Mouse (Mus musculus) mouse embryonic stem cell (cell line): Measurements from ENCODE around the gene Havcr1.
"Not testable (repeated sequence)": the region's sequence is repeated elsewhere in the genome, so short reads cannot be mapped to it uniquely, and the experiment has no call there.

Experiments
- in situ Hi-C, 2 experiments: fragments of 300-500 bp; cut with MboI; formaldehyde crosslinking; loops; 1 replicate in 1 of 2; 3 replicates in 1 of 2; pipeline ENCODE4 v1.14.3; 2019 to 2020; ENCODE audit warnings: low sequenced_read_pairs in 2 of 2, low pct_unique_long_range_greater_than_20kb in 1 of 2, mixed read lengths in 1 of 2; ENCODE audit not compliant: unreplicated experiment in 1 of 2

Gene Havcr1

GRCm38 (mm10) chr11:46735076-46735475 is at the start of gene Havcr1:
Gene Havcr1 (plus strand): TSS chr11:46735080.
- in situ Hi-C loops: loop anchor here in 1 of 2 experiments (10.0 kb wide), 1 partner anchor 210 kb away; the partner anchor contains the start of gene Gm12169

DNA sequence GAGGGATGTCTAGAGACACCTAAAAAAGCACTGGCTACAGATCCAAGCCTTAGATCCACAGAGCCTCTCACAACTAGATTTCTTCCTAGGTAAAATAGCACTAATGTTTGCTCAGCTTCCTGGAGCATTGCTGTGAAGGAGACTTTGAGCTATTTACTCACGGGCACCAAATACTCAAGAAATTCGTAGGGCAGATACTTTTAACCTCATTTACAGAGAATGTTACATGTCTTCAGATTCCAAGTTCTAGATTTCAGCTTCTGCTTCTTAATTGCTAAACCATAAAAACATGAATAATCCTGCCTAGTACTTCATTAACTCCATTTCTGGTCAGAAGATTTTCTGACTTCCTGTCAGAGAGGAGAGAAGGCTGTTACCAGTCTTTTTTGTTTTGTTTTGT is 44.7 kb upstream of the Havcr1 start:
- in situ Hi-C loops: loop anchor here in 1 of 2 experiments (10.0 kb wide), 1 partner anchor 55 kb away; no protein-coding TSS in a partner anchor

DNA sequence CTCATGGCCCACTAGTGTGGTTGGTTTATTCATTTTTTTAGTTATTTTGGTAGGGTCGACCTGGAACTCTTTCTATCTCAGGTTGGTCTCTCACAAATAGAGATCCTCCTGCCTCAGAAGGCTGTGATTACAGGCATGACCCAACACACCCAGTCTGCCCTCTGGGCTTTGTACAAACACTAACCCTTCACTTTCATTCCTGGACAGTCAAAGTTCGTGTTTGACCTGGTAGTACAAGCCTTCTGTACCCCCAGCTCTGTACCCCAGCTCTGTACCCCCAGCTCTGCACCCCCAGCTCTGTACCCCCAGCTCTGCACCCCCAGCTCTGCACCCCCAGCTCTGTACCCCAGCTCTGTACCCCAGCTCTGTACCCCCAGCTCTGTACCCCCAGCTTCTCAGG is 39.0 kb upstream of the Havcr1 start:
- in situ Hi-C loops: loop anchor here in 1 of 2 experiments (10.0 kb wide), 1 partner anchor 49 kb away; no protein-coding TSS in a partner anchor

GRCm38 (mm10) chr11:46697433-46698277 is 37.2 kb upstream of the Havcr1 start:
- in situ Hi-C loops: loop anchor here in 1 of 2 experiments (10.0 kb wide), 1 partner anchor 47 kb away; no protein-coding TSS in a partner anchor

GRCm38 (mm10) chr11:46698278-46698655 is 36.6 kb upstream of the Havcr1 start:
- in situ Hi-C loops: loop anchor here in 1 of 2 experiments (10.0 kb wide), 1 partner anchor 47 kb away; no protein-coding TSS in a partner anchor

DNA sequence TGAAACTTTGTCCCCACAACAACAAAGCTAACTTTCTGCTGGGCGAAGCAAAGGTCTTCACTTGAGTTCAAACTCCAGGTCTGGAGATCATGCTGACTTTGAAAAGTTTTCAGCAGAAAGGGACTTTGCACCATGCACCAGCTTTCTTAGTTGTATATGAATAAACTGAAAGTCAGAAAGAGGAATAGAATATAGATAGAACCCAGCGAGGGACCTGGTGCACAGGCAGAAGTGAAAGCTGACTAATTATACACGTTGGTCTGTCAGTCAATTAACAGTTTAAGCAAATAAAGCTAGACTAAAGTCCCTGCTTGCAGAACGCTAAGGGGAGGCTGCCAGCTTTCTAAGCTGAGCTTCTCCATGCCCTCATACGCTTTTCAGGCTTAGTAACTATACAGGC is 36.0 kb upstream of the Havcr1 start:
- in situ Hi-C loops: loop anchor here in 1 of 2 experiments (10.0 kb wide), 1 partner anchor 46 kb away; no protein-coding TSS in a partner anchor

GRCm38 (mm10) chr11:46706664-46707356 is 28.1 kb upstream of the Havcr1 start, which contains the start of gene Timd2:
Gene Timd2 (minus strand): TSS chr11:46707061.
- in situ Hi-C loops: no loop called here

- in situ Hi-C loops: loop anchor here in 1 of 2 experiments (10.0 kb wide), 1 partner anchor 207 kb away; the partner anchor contains the start of gene Gm12169
Measured at GRCm38 (mm10) chr11:46731541-46732070, 3.3 kb upstream of the Havcr1 start.

DNA sequence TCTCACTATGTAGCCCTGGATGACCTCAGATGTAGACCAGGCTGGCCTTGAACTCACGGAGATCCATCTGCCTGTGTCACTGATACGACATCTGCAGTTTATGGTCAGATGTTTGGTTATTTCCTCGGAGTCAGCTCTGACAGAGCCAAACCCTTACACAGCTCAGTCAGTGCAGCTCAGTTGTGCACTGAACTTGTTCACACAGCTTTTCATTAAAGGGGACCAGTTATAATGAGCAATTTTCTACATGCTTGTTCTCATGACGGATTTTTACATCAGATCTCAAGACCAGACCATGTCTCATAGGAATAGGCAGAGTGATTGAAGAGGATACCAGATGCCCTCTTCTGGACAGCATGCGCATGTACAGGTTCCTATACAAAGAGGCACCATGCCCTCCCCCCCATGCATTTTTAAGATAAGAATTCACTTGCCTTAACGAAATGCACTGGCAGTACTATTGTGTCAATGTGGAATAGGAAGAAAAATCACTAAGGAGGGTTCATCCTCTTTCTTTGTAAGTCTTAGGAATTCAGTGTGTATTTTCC is 1.6 kb upstream of the Havcr1 start:
- in situ Hi-C loops: loop anchor here in 1 of 2 experiments (10.0 kb wide), 1 partner anchor 209 kb away; the partner anchor contains the start of gene Gm12169

DNA sequence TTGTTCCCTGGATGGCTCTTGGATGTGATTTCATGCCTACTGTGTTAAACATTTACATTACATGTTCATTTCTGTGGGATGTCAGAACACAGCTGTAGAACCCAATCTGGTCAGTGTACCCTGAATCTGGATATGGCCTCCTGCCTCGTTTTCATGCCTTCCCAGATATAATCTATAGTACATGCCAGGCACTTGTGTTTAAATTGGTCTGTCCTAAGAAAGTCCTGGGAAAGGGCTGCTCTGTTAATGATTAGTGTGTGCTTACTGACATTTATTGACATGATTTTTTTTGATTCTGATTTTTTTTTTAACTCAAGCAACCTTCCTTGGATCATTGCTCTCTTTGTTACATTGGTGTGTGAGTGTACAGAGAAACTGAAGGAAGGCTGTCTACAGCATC is 263 bp upstream of the Havcr1 start:
- in situ Hi-C loops: loop anchor here in 1 of 2 experiments (10.0 kb wide), 1 partner anchor 210 kb away; the partner anchor contains the start of gene Gm12169

DNA sequence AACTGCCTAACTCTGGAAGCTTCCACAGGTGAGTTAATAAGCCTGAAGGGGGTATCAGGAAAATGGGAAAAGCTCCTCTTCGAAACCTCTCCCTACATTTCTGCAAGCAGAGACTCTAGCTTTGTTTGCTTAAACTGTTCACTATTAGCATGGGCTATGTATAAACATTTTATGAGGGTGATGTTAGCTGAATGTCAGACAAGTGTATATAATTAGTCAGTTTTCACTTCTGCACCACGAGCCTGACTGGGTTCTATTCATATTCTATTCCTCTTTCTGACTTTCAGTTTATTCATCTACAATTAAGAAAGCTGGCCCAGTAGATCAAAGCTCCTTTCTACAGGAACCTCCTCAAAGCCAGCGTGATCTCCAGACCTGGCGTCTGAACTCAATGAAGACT is 4.6 kb downstream of the Havcr1 start:
- in situ Hi-C loops: loop anchor here in 1 of 2 experiments (10.0 kb wide), 1 partner anchor 215 kb away; the partner anchor contains the start of gene Gm12169

DNA sequence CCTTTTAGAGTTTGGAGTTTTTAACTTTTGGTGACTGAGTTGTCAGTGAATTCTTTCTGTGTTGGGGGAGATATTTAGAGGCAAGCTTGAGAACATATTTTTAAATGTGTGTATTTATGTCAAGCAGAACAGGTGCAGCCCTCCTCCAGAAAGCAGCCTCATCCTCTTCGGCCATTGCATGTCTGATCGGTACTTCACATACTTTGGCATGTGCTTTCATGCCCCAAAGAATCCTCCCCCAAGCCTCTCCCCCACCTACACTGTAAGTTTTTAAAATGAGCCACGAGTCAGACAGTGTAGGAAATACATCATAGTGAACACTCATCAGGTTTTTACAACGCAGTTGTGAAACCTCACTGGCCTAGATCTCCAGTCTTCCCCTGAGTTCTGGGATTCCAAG is 6.0 kb downstream of the Havcr1 start:
- in situ Hi-C loops: loop anchor here in 1 of 2 experiments (10.0 kb wide), 1 partner anchor 46 kb away; no protein-coding TSS in a partner anchor

DNA sequence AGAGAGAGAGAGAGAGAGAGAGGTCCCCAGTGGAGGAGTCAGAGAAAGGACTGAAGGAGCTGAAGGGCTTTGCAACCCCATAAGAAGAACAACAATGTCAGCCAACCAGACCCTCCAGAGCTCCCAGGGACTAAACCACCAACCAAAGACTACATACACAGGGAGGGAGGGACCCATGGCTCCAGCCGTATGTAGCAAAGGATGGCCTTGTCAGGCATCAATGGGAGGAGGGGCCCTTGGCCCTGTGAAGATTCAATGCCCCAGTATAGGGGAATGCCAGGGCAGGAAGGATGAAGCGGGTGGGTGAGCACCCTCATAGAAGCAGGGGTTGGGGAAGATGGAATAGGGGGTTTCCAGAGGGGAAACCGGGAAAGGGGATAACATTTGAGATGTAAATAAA is 6.8 kb downstream of the Havcr1 start:
- in situ Hi-C loops: loop anchor here in 1 of 2 experiments (10.0 kb wide), 1 partner anchor 47 kb away; no protein-coding TSS in a partner anchor

- in situ Hi-C loops: loop anchor here in 1 of 2 experiments (10.0 kb wide), 1 partner anchor 53 kb away; no protein-coding TSS in a partner anchor
Measured at GRCm38 (mm10) chr11:46747996-46748395, 13.1 kb downstream of the Havcr1 start.

DNA sequence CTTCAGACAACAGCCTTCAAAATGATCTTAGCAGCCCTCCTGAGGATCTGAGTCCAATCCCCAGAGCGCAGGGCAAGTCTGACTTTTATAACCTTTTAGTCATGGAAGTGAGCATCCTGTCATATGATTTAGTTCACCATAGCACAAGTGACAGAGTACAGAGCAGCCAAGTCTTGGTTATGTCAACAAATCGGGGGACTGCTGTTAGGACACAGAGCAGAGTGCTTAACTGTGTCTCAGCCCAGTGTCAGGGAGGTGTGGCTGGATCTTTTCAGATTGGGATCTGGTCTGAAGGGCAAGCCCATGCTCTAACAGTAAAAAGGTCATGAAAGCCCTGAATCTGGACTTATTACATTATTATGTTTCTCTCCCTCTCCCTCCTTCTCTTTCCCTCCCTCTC is 18.8 kb downstream of the Havcr1 start:
- in situ Hi-C loops: no loop called here

DNA sequence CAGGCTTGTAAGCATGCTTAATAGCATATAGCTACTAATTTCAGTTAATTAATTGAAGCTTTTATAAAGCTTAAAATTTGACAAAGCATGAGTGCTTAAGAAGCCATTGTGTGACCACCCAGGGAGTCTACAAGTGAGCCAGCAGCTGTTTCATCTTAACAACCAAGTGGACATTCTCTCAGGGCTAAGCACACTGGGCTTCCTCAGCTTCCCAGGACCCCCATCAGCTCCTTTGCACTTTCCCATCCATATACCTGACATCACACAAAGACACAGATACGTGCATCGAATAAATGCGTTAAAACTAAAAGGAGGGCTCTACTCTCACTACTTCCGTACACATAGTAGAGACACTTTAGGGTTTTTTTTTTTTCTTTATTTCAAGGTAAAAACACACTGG is 19.8 kb downstream of the Havcr1 start:
- in situ Hi-C loops: no loop called here

GRCm38 (mm10) chr11:46755714-46756113 is 20.8 kb downstream of the Havcr1 start:
- in situ Hi-C loops: not testable (repeated sequence)

DNA sequence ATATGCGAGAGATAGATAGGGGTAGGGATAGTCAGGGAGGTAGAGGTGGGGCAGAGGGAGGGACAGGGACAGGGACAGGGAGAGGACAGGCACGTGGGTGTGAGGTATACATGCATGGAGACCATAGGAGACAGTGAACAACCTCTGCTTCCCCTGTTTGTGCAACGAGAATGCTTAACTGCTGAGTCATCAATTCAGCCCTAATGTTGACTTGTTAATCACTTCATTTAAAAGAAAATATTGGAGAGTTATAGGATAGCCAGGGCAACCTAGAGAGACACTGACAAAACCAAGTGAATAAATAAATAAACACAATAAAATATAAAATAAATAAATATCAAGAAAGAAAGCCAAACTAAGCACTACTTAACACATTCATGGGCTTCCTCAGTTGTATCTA is 42.0 kb downstream of the Havcr1 start:
- in situ Hi-C loops: no loop called here
